Mouse (Mus musculus): ENCODE data around the gene Grasp. TPM values are rescaled to one million over a fixed set of nuclear protein-coding genes. Genes with fewer than 3 reads are reported as not detected.
A peak's percentile ranks its signal among the peaks of the same experiment; 100 is the strongest.

The Grasp gene
- total and polyA plus RNA-seq, 3 experiments = 7.6 to 11.5 (median 10.9) TPM

DNA sequence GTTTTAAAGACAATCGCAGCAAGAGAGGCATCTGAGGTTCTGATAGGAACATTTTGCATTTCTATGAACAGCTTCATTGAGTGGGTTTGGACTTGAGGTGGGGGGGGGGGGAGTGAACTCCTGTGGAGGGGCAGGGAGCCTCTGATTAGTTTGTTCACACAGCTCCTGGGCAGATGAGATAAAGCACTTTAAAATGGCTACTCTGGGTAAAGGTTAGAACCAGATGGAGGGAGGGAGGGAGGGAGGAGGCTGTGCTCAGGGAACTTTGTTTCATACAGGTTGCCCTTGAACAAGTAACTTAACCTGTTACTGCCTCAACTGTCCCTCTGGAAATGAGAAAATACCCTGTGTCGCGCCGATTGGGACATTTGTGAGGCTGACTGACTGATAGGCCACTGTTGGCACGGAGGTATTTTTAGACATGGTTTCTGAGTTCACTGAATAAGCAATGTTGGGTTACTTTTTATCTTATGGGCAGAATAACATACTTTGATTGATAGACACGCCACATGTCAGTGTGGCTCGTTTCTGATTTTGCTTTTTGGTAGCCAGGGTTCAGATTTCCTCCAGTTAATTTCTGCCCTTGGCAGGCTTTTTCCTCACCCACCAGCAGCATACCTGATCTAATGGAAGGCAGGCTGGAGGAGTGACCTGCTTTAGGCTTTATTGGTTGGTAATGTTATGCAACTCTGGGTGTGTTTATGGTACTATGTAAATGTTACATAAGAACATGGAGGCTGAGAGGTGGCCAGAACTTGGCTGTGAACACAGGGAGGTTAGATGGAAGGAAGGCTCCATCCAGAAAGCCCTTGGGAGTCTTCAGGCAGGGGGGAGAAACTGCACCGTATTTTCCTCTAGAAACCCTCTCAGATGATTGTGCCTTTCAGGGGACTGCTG is 46.9 kb upstream of the Grasp start:
- peaks cover 2% of the 10 kb centered on the region for H3K79me2 ChIP-seq (replicated peaks; ENCODE audit: control insufficient read depth, insufficient read depth, low read length)
- H3K9ac ChIP-seq (ENCODE audit: low read depth, low read length) = no peak overlapping the region; the same call in 1 of the 2 replicates
- no peak for DNase-seq
- intact Hi-C loops (cut with DNase I) = no loop called here
- H3K27ac ChIP-seq = peak overlapping the region; percentile 78
- 41% methylated on average over 8 of the region's 8 CpGs for WGBS
- H3K4me1 ChIP-seq (ENCODE audit: control insufficient read depth, insufficient read depth, low read length) = peaks cover 23% of the 10 kb centered on the region
- H3K4me3 ChIP-seq = no peak overlapping the region
- no peaks in the 10 kb centered on the region for H3K27me3 ChIP-seq (ENCODE audit: control insufficient read depth, insufficient read depth, low read length)
- TF ChIP-seq CTCF (IDR thresholded peaks at IDR 0.05) (no peak), EP300 (IDR thresholded peaks at IDR 0.05; ENCODE audit: insufficient read depth, low read depth, low read length) (no peak), POLR2A (IDR thresholded peaks at IDR 0.05; ENCODE audit: insufficient read depth, low read depth, low read length) (no peak)
- no peaks in the 10 kb centered on the region; the same call in 1 of the 2 replicates for H3K36me3 ChIP-seq (ENCODE audit: control insufficient read depth, insufficient read depth, low read length)

DNA sequence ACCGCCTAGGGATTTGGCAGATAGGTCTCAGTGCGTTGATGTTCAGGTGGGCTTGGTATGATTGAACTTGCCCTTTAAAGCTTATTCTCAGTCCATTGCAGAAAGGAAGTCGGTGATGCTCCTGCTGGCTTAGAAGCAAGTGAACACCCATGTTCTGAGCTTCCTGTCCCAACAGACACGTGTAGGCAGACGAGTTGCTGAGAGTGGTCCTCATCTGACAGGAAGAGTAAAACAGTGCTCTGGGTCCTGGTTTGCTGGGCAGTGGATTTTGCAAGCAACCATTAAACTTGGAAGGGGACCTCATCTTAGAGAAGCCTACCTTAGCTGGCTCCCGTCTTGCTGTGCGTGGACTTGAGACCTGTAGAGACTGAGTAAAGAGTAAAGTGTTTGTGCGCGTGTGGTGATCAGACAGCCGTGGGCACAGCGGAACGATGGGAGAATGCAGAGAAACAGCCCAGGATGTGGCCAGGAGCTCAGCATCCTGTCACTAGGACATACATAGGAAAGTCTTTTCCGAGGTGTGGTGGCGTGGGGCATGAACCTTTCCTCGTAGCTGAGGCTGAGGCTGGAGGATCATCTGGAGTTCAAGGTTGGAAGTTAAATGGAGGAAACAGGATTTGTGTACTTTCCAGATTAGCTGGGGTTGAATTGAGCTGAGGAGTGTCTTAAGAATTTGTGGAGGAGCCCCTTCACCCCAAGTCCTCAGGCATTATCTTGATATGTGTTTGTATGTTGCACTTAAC is 43.5 kb upstream of the Grasp start:
- intact Hi-C loops (cut with DNase I) = no loop called here
- Histone ChIP-seq H3K27me3 (ENCODE audit: control insufficient read depth, insufficient read depth, low read length) (no peaks in the 10 kb centered on the region), H3K9ac (ENCODE audit: low read depth, low read length) (no peak overlapping the region), H3K36me3 (ENCODE audit: control insufficient read depth, insufficient read depth, low read length) (no peaks in the 10 kb centered on the region; the same call in 1 of the 2 replicates), H3K4me3 (no peak overlapping the region), H3K4me1 (ENCODE audit: control insufficient read depth, insufficient read depth, low read length) (peaks cover 22% of the 10 kb centered on the region), H3K79me2 (replicated peaks; ENCODE audit: control insufficient read depth, insufficient read depth, low read length) (peaks cover 8% of the 10 kb centered on the region), H3K27ac (no peak overlapping the region)
- WGBS = 58% methylated on average over 15 of the region's 15 CpGs
- DNase-seq = no peak
- TF ChIP-seq EP300 (IDR thresholded peaks at IDR 0.05; ENCODE audit: insufficient read depth, low read depth, low read length) (no peak), POLR2A (IDR thresholded peaks at IDR 0.05; ENCODE audit: insufficient read depth, low read depth, low read length) (no peak)

DNA sequence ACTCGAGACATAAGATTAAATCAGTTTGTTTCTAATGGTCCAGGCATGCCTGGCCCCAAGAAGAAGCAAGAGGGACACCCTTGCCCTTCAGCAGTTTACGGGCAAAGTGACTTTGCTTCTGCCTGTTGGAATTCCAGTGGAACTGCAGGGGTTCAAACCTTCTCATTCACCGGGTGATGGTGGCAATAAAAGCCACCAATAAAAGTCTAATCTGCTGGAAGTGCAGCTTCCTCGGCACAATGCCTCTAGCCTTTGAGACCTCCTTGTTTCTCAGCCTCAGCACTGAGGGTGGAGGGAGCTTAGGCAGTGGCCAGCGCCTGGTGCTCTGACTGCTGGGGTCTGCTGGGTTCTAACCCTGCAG is 42.9 kb upstream of the Grasp start:
- no peak for DNase-seq
- Histone ChIP-seq H3K79me2 (replicated peaks; ENCODE audit: control insufficient read depth, insufficient read depth, low read length) (peaks cover 8% of the 10 kb centered on the region), H3K27me3 (ENCODE audit: control insufficient read depth, insufficient read depth, low read length) (no peaks in the 10 kb centered on the region), H3K4me3 (no peak overlapping the region), H3K27ac (peak overlapping the region; percentile 3; the same call in 1 of the 2 replicates), H3K9ac (ENCODE audit: low read depth, low read length) (no peak overlapping the region), H3K36me3 (ENCODE audit: control insufficient read depth, insufficient read depth, low read length) (no peaks in the 10 kb centered on the region; the same call in 1 of the 2 replicates), H3K4me1 (ENCODE audit: control insufficient read depth, insufficient read depth, low read length) (peaks cover 22% of the 10 kb centered on the region)
- WGBS = 57% methylated on average over 5 of the region's 5 CpGs
- TF ChIP-seq EP300 (IDR thresholded peaks at IDR 0.05; ENCODE audit: insufficient read depth, low read depth, low read length) (no peak), POLR2A (IDR thresholded peaks at IDR 0.05; ENCODE audit: insufficient read depth, low read depth, low read length) (no peak), CTCF (IDR thresholded peaks at IDR 0.05) (no peak)
- intact Hi-C loops (cut with DNase I) = no loop called here

DNA sequence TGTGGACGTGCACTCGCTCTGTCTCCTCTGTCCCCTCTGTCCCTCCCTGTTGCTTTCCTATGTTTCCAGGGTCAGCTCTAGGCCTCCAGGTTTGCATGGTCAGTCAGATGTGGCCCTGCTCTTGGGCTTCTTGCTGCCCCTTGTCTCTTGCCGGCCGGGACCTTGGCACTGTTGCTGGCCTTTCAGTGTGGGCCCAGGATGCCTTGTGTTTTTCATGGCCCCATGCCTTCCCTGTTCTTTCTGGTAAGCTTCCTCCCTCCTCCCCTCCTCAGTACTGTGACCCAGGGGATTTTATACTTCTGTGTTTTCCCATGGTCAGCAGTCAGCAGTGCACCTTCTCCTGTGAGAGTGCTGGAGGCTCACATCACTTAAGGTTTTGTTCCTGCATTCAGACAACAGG is 42.5 kb upstream of the Grasp start:
- no peak overlapping the region for H3K9ac ChIP-seq (ENCODE audit: low read depth, low read length)
- no peak for DNase-seq
- peaks cover 22% of the 10 kb centered on the region for H3K4me1 ChIP-seq (ENCODE audit: control insufficient read depth, insufficient read depth, low read length)
- 29% methylated on average over 4 of the region's 4 CpGs for WGBS
- intact Hi-C loops (cut with DNase I) = no loop called here
- TF ChIP-seq CTCF (IDR thresholded peaks at IDR 0.05) = no peak
- TF ChIP-seq POLR2A (IDR thresholded peaks at IDR 0.05; ENCODE audit: insufficient read depth, low read depth, low read length) = no peak
- TF ChIP-seq EP300 (IDR thresholded peaks at IDR 0.05; ENCODE audit: insufficient read depth, low read depth, low read length) = no peak
- H3K79me2 ChIP-seq (replicated peaks; ENCODE audit: control insufficient read depth, insufficient read depth, low read length) = peaks cover 10% of the 10 kb centered on the region
- peak overlapping the region; percentile 3; the same call in 1 of the 2 replicates for H3K27ac ChIP-seq
- no peaks in the 10 kb centered on the region for H3K27me3 ChIP-seq (ENCODE audit: control insufficient read depth, insufficient read depth, low read length)
- H3K4me3 ChIP-seq = no peak overlapping the region
- H3K36me3 ChIP-seq (ENCODE audit: control insufficient read depth, insufficient read depth, low read length) = no peaks in the 10 kb centered on the region; the same call in 1 of the 2 replicates

DNA sequence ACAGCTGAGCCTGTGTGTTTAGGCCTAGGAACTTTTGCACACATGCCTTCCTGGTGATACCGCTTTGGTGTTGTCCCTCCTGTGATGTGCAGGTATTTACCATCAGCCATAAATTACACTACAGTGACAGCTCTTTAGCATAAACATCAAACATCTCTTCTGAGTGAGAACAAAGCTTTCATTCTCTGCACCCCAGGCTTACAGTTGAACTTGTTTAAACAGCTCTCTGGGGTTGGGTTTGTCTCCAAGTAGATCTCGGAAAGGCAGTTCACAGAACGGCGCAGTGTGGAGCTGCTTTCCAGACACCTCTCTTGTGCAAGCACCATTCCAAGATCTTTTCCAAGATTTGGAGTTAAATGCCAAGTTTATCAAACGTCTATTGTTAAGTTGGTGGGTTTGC is 41.3 kb upstream of the Grasp start:
- Histone ChIP-seq H3K79me2 (replicated peaks; ENCODE audit: control insufficient read depth, insufficient read depth, low read length) (peaks cover 10% of the 10 kb centered on the region), H3K4me1 (ENCODE audit: control insufficient read depth, insufficient read depth, low read length) (peaks cover 22% of the 10 kb centered on the region), H3K27me3 (ENCODE audit: control insufficient read depth, insufficient read depth, low read length) (no peaks in the 10 kb centered on the region), H3K36me3 (ENCODE audit: control insufficient read depth, insufficient read depth, low read length) (no peaks in the 10 kb centered on the region; the same call in 1 of the 2 replicates), H3K27ac (no peak overlapping the region), H3K4me3 (no peak overlapping the region), H3K9ac (ENCODE audit: low read depth, low read length) (no peak overlapping the region)
- 70% methylated on average over 5 of the region's 5 CpGs for WGBS
- intact Hi-C loops (cut with DNase I) = no loop called here
- DNase-seq = no peak
- TF ChIP-seq EP300 (IDR thresholded peaks at IDR 0.05; ENCODE audit: insufficient read depth, low read depth, low read length) = no peak
- TF ChIP-seq CTCF (IDR thresholded peaks at IDR 0.05) = no peak
- no peak for TF ChIP-seq POLR2A (IDR thresholded peaks at IDR 0.05; ENCODE audit: insufficient read depth, low read depth, low read length)

Measured in heart, adult 2 months (tissue).